Mouse (Mus musculus) spleen, adult 2 months (tissue): ENCODE data around the gene Erlin1. TPM values are rescaled to one million over a fixed set of nuclear protein-coding genes. Genes with fewer than 3 reads are reported as not detected.

Experiments
- DNase-seq, 2 experiments: peaks; one replicate each; pipeline versions ENCODE4 v3.0.0 to v3.0.0-alpha.2; 2012 to 2021; ENCODE audit warnings: low spot score in 2 of 2, low read depth in 1 of 2
- H3K27ac ChIP-seq: fragments of 200-500 bp; 2 replicates; pipeline ENCODE4 v1.5.1; 2012; ENCODE audit warnings: low read length, inconsistent platforms; ENCODE audit not compliant: insufficient read depth
- H3K27me3 ChIP-seq: fragments of 200-500 bp; 2 replicates; pipeline ENCODE4 v1.6.1; 2012; ENCODE audit warnings: mild to moderate bottlenecking, moderate library complexity, low read length, inconsistent platforms; ENCODE audit not compliant: control insufficient read depth, insufficient read depth
- H3K36me3 ChIP-seq: fragments of 200-500 bp; 2 replicates; pipeline ENCODE4 v1.6.1; 2012; ENCODE audit warnings: mild to moderate bottlenecking, low read length, inconsistent platforms; ENCODE audit not compliant: control insufficient read depth, insufficient read depth
- H3K4me1 ChIP-seq: fragments of 200-500 bp; 2 replicates; pipeline ENCODE4 v1.6.1; 2011; ENCODE audit warnings: inconsistent platforms; ENCODE audit not compliant: control insufficient read depth, insufficient read depth, insufficient read length
- H3K4me3 ChIP-seq: fragments of 200-500 bp; 2 replicates; pipeline ENCODE4 v1.5.1; 2011; ENCODE audit warnings: mild to moderate bottlenecking, inconsistent platforms; ENCODE audit not compliant: insufficient read depth, insufficient read length; ENCODE audit errors: extremely low read depth
- CTCF ChIP-seq: fragments of 200-500 bp; IDR thresholded peaks from 2 replicates; pipeline ENCODE4 v1.5.1; 2011; ENCODE audit warnings: mild to moderate bottlenecking, inconsistent platforms; ENCODE audit not compliant: insufficient read depth, insufficient read length, insufficient replicate concordance; ENCODE audit errors: extremely low read depth
- POLR2A ChIP-seq: fragments of 200-500 bp; IDR thresholded peaks from 2 replicates; pipeline ENCODE4 v1.6.1; 2011; ENCODE audit warnings: low read depth, low read length, inconsistent platforms
- WGBS: fragments of 180-500 bp; shearing (Covaris S2); methylation state at CpG from one replicate; pipeline ENCODE4 v1.1.7; 2018; 5-methylcytosine and 5-hydroxymethylcytosine counted together
- polyA plus RNA-seq: library from polyadenylated mRNA; depleted of rRNA; stranded (reverse); fragments of >200 nt; gene quantifications from 2 replicates; pipeline ENCODE4 v1.2.3, GENCODE M21; 2012; rRNA removed

The Erlin1 gene
- polyA plus RNA-seq, 1 experiment, result 4.5 TPM

GRCm38 (mm10) chr19:43990362-43990761 lies 79.2 kb downstream of the Erlin1 start:
- 87% methylated on average over 8 of the region's 8 CpGs for WGBS
- TF ChIP-seq CTCF (no peak), POLR2A (no peak)
- Histone ChIP-seq H3K27me3 (no peaks in the 10 kb centered on the region; the same call in 1 of the 2 replicates), H3K27ac (no peak overlapping the region), H3K4me1 (no peaks in the 10 kb centered on the region), H3K4me3 (no peak overlapping the region), H3K36me3 (no peaks in the 10 kb centered on the region)
- DNase-seq, result no peak

DNA sequence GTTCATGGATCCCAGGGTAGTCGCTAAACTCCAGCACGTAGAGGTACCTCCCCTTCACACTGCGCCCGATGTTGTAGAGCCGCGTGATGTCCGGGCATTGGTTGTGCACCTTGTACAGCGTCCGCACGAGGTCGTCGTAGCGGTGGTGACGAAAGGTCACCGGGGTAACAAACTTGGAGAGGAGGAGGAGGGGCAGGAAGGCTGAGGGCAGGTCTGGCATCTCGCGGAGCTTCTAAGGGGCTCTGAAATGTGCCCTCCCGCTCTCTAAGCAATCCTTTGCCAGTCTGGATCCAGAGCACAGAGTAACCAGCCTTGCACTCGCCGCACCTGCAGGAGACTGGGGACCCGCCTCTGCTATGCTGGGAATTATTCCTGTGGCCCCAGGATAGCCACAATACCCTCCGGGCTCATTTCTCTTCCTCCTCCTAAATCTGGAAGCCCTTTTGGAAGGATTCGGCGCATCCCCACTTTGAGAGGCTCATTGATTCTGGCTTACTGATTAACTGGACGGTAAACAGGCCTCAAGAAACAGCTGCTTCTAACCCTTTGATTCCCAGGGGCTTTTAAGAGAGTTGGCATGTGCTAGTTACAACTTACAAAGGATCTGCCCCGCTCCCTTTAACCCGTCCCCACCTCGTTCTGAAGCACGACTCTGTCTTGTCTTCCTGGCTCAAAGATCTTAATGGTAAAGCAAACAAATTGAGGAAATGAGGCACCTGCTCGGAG lies 83.4 kb downstream of the Erlin1 start, which contains the start of gene Cpn1:
Gene Cpn1 (minus strand): TSS at position 488 of the 726 bp plus-strand sequence.
- DNase-seq, result no peak
- H3K27ac ChIP-seq, result no peak within 1 kb of the TSS
- H3K4me3 ChIP-seq, result no peak within 1 kb of the TSS
- WGBS, result 34% methylated on average over 30 of the region's 30 CpGs
- no peak for TF ChIP-seq POLR2A
- TF ChIP-seq CTCF, result no peak
- no peaks in the 10 kb centered on the region; the same call in 1 of the 2 replicates for H3K27me3 ChIP-seq
- no peaks in the 10 kb centered on the region for H3K36me3 ChIP-seq
- H3K4me1 ChIP-seq, result no peaks in the 10 kb centered on the region

Other genes with a start within 250 kb of the Erlin1 start
- 8.9 and 9.9 TPM in 2 replicates for gene Dnmbp, start 129.6 kb downstream of the Erlin1 start, polyA plus RNA-seq
- 1.4 and 1.7 TPM in 2 replicates for gene Cpn1, start 83.2 kb downstream of the Erlin1 start, polyA plus RNA-seq
- 0.12 TPM in 1 of 2 replicates, not detected in the other for gene Cyp2c23, start 40.6 kb downstream of the Erlin1 start, polyA plus RNA-seq
- 11.4 and 11.8 TPM in 2 replicates for gene Chuk, start 37.7 kb upstream of the Erlin1 start, polyA plus RNA-seq
- gene Cwf19l1, start 66.1 kb upstream of the Erlin1 start, polyA plus RNA-seq, result 2.8 and 5.5 TPM in 2 replicates
- 28.2 and 38.1 TPM in 2 replicates for gene Bloc1s2, start 76.7 kb upstream of the Erlin1 start, polyA plus RNA-seq
- gene Pkd2l1, start 122.7 kb upstream of the Erlin1 start, polyA plus RNA-seq, result not detected in 2 replicates
- not detected in 2 replicates for gene Scd3, start 133.5 kb upstream of the Erlin1 start, polyA plus RNA-seq
- 30.1 and 39.6 TPM in 2 replicates for gene Scd2, start 223.9 kb upstream of the Erlin1 start, polyA plus RNA-seq